Mouse (Mus musculus) layer of hippocampus, postnatal 25 days (tissue): ENCODE measurements around the gene Extl1. TPM values are rescaled to one million over a fixed set of nuclear protein-coding genes. Genes with fewer than 3 reads are reported as not detected.
"Not testable (repeated sequence)": the region's sequence is repeated elsewhere in the genome, so short reads cannot be mapped to it uniquely, and the experiment has no call there.

Experiments
- DNase-seq, 2 experiments: peaks; one replicate each; pipeline ENCODE4 v3.0.0; 2022; ENCODE audit warnings: mixed read lengths in 2 of 2, low spot score in 1 of 2; ENCODE audit errors: extremely low spot score in 1 of 2
- total RNA-seq, 2 experiments: library from RNA; stranded (reverse); gene quantifications; 2 replicates each; pipeline ENCODE4 v1.2.3; 2021

The Extl1 gene
- total RNA-seq, 2 experiments from 2014 or later, result 46.8 TPM

GRCm38 (mm10) chr4:134352929-134353328 is 30.7 kb downstream of the Extl1 start:
- no peak for DNase-seq

- DNase-seq, result no peak
These were observed 31.4 kb downstream of the Extl1 start for GRCm38 (mm10) chr4:134352261-134352707.

DNA sequence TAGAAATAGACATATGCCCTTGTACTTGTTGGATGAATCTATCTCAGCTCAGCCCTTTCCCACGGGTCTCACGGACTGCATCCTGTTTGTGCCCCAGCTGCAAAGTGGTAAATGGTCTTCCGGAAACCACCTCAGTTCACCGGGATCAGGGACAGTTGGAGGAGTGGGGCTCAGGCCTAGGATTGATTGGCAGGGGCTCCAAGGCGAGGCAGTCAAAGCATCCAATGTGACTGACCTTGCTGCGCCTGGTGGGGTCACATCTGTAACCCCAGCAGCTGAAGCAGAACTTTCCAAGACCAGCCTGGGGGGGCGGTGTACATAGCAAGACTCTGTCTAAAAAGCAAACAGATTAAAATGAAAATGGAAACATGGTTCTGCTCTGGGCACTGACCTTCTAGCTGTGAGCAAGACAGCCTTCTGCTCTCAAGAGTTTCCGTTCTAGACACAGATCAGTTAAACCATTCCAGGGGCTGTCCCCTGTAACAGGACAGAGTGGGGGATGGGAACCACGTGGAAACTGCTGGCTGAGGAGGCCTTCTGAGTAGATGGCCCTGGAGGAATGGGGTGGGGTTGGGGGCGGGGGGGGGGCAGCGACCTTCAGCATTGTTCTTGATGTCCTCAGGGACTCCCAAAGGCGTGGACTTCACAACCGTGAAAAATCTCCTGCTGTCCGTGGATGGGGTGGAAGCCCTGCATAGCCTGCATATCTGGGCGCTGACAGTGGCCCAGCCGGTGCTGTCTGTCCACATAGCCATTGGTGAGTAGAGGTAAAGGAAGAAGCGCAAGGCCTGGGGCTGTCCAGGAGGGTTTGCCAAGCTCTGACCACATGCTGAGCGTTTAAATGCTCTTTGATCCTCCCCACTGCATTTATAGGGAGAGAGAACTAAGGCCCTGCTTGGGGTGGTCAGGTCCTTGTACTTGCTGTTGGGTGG is 32.1 kb downstream of the Extl1 start:
- DNase-seq, result no peak

- no peak for DNase-seq
These were observed 33.0 kb downstream of the Extl1 start for GRCm38 (mm10) chr4:134350641-134351040.

DNA sequence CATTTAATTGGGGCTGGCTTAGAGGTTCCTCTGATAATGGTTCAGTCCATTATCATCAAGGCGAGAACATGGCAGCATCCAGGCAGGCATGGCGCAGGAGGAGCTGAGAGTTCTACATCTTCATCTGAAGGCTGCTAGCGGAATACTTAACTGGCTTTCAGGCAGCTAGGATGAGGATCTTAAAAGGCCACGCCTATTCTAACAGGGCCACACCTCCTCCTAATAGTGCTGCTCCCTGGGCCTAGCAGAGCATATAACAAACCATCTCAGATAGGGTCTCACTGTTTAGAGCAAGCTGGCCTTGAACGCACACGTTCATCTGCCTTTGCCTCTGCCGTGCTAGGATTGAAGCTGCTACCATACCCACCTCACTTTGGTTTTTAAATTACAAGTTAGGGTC is 33.8 kb downstream of the Extl1 start:
- DNase-seq, result no peak

GRCm38 (mm10) chr4:134348545-134348944 is 35.1 kb downstream of the Extl1 start:
- DNase-seq, result no peak

- no peak for DNase-seq
These were observed 35.6 kb downstream of the Extl1 start for GRCm38 (mm10) chr4:134348078-134348477.

GRCm38 (mm10) chr4:134345802-134346201 is 37.8 kb downstream of the Extl1 start:
- DNase-seq, result no peak

GRCm38 (mm10) chr4:134344620-134345019 is 39.0 kb downstream of the Extl1 start:
- no peak for DNase-seq

GRCm38 (mm10) chr4:134343071-134344031 is 40.3 kb downstream of the Extl1 start, which contains the start of gene Slc30a2:
TSS of gene Slc30a2 (plus strand) at chr4:134343181.
- no peak for DNase-seq

GRCm38 (mm10) chr4:134342213-134342779 is 41.4 kb downstream of the Extl1 start:
- DNase-seq, result no peak

DNA sequence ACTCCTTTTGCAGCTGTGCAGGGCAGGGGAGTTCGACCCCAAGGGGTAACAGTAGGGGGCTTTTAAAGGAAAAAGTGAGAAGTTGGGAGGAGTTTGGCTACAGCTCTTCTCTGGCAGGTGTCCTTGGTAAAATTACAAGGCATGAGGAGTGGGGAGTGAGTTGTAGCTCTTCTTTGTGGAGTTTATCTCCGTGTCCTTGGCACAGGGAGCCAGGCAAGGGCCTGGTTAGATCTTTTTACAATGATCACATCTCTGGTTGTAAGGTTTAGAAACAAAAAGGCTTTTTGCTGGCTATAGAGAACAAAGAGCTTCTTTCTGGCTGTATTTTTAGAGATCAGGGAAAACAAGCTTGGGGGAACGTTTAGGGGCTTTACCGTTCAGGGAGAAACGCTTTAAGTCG is 42.4 kb downstream of the Extl1 start:
- not testable (repeated sequence) for DNase-seq

GRCm38 (mm10) chr4:134330281-134330680 is 53.4 kb downstream of the Extl1 start:
- no peak for DNase-seq

DNA sequence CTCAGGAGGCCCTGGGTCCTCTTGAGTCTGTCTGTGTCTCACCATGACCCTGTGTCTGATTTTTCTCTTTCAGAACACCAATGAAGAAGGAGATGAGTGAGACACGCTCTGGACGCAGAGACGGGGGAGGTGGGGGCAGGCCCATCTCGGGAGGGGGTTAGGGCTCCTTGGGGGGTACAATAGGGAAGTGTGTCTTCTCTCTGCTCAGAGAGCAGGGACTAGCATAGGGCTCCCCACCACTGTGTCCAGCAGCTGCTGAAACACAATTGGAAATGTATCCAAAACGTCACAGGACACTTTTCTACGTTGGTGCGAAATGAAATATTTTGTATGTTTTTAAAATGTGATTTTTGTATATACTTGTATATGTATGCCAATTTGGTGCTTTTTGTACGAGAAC is 54.8 kb downstream of the Extl1 start:
- no peak for DNase-seq

DNA sequence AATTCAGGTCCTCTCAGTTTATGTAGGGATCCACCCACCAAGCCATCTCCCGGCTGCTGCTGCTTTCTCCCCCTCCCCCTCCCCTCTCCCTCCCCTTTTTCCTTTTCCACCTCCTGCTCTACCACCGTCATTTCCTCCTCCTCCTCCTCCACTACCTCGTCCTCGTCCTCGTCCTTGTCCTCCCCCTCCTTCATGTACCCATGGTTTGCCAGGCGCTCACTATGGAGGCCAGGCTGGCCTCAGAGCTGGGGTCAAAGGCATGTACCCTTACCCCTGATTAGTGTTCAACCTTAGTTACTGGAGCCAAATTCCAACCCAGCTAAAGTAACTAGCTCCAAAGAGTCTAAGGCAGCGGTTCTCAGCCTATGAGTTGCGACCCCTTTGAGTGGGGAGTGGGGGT is 55.5 kb downstream of the Extl1 start:
- no peak for DNase-seq

DNA sequence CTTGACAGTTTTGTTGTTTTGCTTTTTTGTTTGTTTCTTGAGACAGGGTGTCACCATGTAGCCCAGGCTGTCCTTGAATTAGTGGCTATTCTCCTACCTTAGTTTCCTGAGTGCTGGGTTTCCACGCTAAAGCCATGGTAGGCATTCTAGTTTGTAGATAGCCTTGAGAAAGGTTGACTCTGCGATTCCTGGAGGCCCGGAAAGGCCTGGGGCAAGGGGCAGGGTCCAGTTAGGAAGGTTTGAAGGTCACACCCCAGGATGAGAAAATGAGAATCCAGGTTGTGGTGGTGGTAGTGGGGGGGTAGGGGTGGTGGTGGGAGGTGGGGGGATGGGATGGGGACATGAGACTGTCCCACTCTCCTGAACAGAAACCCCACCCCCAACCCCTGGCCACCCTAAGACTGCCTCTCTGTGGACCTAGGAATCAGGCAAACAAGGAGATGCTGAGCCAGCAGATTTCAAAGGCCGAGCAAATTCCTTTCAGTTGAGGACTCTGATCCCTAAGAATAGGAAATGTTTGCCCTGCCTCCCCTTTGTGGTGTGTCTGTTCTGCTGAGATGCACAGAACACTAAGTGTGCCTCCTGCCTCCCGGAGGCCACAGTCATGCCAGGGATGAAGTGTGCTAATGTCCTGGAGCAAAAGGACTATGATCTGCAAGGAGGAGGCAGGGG is 56.7 kb downstream of the Extl1 start:
- DNase-seq, result no peak

- DNase-seq, result no peak
These were observed 59.0 kb downstream of the Extl1 start for GRCm38 (mm10) chr4:134324655-134325054.

- no peak for DNase-seq
These were observed 62.1 kb downstream of the Extl1 start for GRCm38 (mm10) chr4:134321524-134321923.

- no peak for DNase-seq
These were observed 64.0 kb downstream of the Extl1 start for GRCm38 (mm10) chr4:134319674-134320073.

GRCm38 (mm10) chr4:134319074-134319473 is 64.6 kb downstream of the Extl1 start:
- DNase-seq, result no peak
